Mouse (Mus musculus): Measurements from ENCODE around the gene Fzr1. TPM values are rescaled to one million over a fixed set of nuclear protein-coding genes. Genes with fewer than 3 reads are reported as not detected.

Gene Fzr1
- polyA plus RNA-seq, 1 experiment from 2014 or later = 139 TPM

- DNase-seq (ENCODE audit: extremely low spot score, low spot score) = no peak
- H3K9me3 ChIP-seq = no peaks in the 10 kb centered on the region
- peaks cover 34% of the 10 kb centered on the region for H3K4me1 ChIP-seq
- peaks cover 17% of the 10 kb centered on the region for H3K36me3 ChIP-seq (replicated peaks)
- H3K27ac ChIP-seq = peak overlapping the region; percentile 98
- H3K4me3 ChIP-seq = peak overlapping the region; percentile 92; the same call in 1 of the 2 replicates
- H3K27me3 ChIP-seq (ENCODE audit: poor library complexity, severe bottlenecking) = no peaks in the 10 kb centered on the region
- 93% methylated on average over 6 of the region's 6 CpGs for WGBS
Measured at GRCm38 (mm10) chr10:81379809-81380378, 1.6 kb upstream of the Fzr1 start.

GRCm38 (mm10) chr10:81379183-81379553, 852 bp upstream of the Fzr1 start:
- H3K27ac ChIP-seq = peak overlapping the region; percentile 98
- no peaks in the 10 kb centered on the region for H3K27me3 ChIP-seq (ENCODE audit: poor library complexity, severe bottlenecking)
- WGBS = 60% methylated on average over 3 of the region's 3 CpGs
- peaks cover 24% of the 10 kb centered on the region for H3K36me3 ChIP-seq (replicated peaks)
- peak overlapping the region; percentile 92 for H3K4me3 ChIP-seq
- no peaks in the 10 kb centered on the region for H3K9me3 ChIP-seq
- no peak for DNase-seq (ENCODE audit: extremely low spot score, low spot score)
- H3K4me1 ChIP-seq = peaks cover 30% of the 10 kb centered on the region

- peak; percentile 100 for DNase-seq (ENCODE audit: extremely low spot score, low spot score)
- peak overlapping the region; percentile 92 for H3K4me3 ChIP-seq
- under 1% methylated on average over 46 of the region's 46 CpGs for WGBS
- no peaks in the 10 kb centered on the region for H3K9me3 ChIP-seq
- H3K36me3 ChIP-seq (replicated peaks) = peaks cover 29% of the 10 kb centered on the region
- peaks cover 30% of the 10 kb centered on the region for H3K4me1 ChIP-seq
- H3K27me3 ChIP-seq (ENCODE audit: poor library complexity, severe bottlenecking) = no peaks in the 10 kb centered on the region
- peak overlapping the region; percentile 98 for H3K27ac ChIP-seq
Measured at GRCm38 (mm10) chr10:81378553-81379182, 352 bp upstream of the Fzr1 start.

- H3K9me3 ChIP-seq = no peaks in the 10 kb centered on the region
- no peaks in the 10 kb centered on the region for H3K27me3 ChIP-seq (ENCODE audit: poor library complexity, severe bottlenecking)
- peak overlapping the region; percentile 92 for H3K4me3 ChIP-seq
- H3K36me3 ChIP-seq (replicated peaks) = peaks cover 43% of the 10 kb centered on the region
- H3K27ac ChIP-seq = peak overlapping the region; percentile 98
- 67% methylated on average over 2 of the region's 2 CpGs for WGBS
- no peak for DNase-seq (ENCODE audit: extremely low spot score, low spot score)
- H3K4me1 ChIP-seq = peaks cover 39% of the 10 kb centered on the region
Measured at GRCm38 (mm10) chr10:81377362-81377664, 1.0 kb downstream of the Fzr1 start.

- H3K27ac ChIP-seq = peak overlapping the region; percentile 98
- peaks cover 39% of the 10 kb centered on the region for H3K4me1 ChIP-seq
- H3K27me3 ChIP-seq (ENCODE audit: poor library complexity, severe bottlenecking) = no peaks in the 10 kb centered on the region
- H3K4me3 ChIP-seq = peak overlapping the region; percentile 92
- H3K36me3 ChIP-seq (replicated peaks) = peaks cover 48% of the 10 kb centered on the region
- no peaks in the 10 kb centered on the region for H3K9me3 ChIP-seq
- DNase-seq (ENCODE audit: extremely low spot score, low spot score) = no peak
- WGBS = 41% methylated on average over 6 of the region's 6 CpGs
Measured at GRCm38 (mm10) chr10:81376561-81377361, 1.6 kb downstream of the Fzr1 start.

- Histone ChIP-seq H3K4me3 (no peak overlapping the region), H3K36me3 (replicated peaks) (peaks cover 63% of the 10 kb centered on the region), H3K27me3 (ENCODE audit: poor library complexity, severe bottlenecking) (no peaks in the 10 kb centered on the region), H3K27ac (no peak overlapping the region), H3K9me3 (no peaks in the 10 kb centered on the region), H3K4me1 (peaks cover 39% of the 10 kb centered on the region)
- DNase-seq (ENCODE audit: extremely low spot score, low spot score) = no peak
- WGBS = 96% methylated on average over 10 of the region's 10 CpGs
Measured at GRCm38 (mm10) chr10:81375322-81375721, 3.0 kb downstream of the Fzr1 start.

GRCm38 (mm10) chr10:81367207-81367495, 11.2 kb downstream of the Fzr1 start:
- Histone ChIP-seq H3K4me3 (no peak overlapping the region), H3K27ac (no peak overlapping the region), H3K36me3 (replicated peaks) (peaks cover 70% of the 10 kb centered on the region), H3K4me1 (peaks cover 62% of the 10 kb centered on the region), H3K9me3 (no peaks in the 10 kb centered on the region), H3K27me3 (ENCODE audit: poor library complexity, severe bottlenecking) (peaks cover 30% of the 10 kb centered on the region)
- 90% methylated on average over 6 of the region's 6 CpGs for WGBS
- DNase-seq (ENCODE audit: extremely low spot score, low spot score) = no peak

GRCm38 (mm10) chr10:81366477-81367206, 11.7 kb downstream of the Fzr1 start:
- 0 out of 2 replicates have a peak overlapping the region, but pooled peaks have one; percentile 49 for H3K4me3 ChIP-seq
- no peaks in the 10 kb centered on the region for H3K9me3 ChIP-seq
- peaks cover 70% of the 10 kb centered on the region for H3K36me3 ChIP-seq (replicated peaks)
- H3K27ac ChIP-seq = peak overlapping the region; percentile 60
- H3K4me1 ChIP-seq = peaks cover 67% of the 10 kb centered on the region
- peaks cover 35% of the 10 kb centered on the region for H3K27me3 ChIP-seq (ENCODE audit: poor library complexity, severe bottlenecking)
- WGBS = 86% methylated on average over 6 of the region's 6 CpGs
- DNase-seq (ENCODE audit: extremely low spot score, low spot score) = no peak

- Histone ChIP-seq H3K27me3 (ENCODE audit: poor library complexity, severe bottlenecking) (peaks cover 40% of the 10 kb centered on the region), H3K9me3 (no peaks in the 10 kb centered on the region), H3K4me1 (peaks cover 75% of the 10 kb centered on the region), H3K27ac (peak within 1 kb of the TSS; percentile 60), H3K4me3 (peak within 1 kb of the TSS; percentile 49), H3K36me3 (replicated peaks) (peaks cover 68% of the 10 kb centered on the region)
- peak; percentile 74 for DNase-seq (ENCODE audit: extremely low spot score, low spot score)
- WGBS = 18% methylated on average over 12 of the region's 12 CpGs
Measured at GRCm38 (mm10) chr10:81365672-81366476, 12.4 kb downstream of the Fzr1 start, which contains the start of gene 4930404N11Rik. Gene 4930404N11Rik, minus strand, starts transcription at chr10:81365816.

- H3K9me3 ChIP-seq = no peaks in the 10 kb centered on the region
- 37% methylated on average over 4 of the region's 4 CpGs for WGBS
- peak overlapping the region; percentile 49 for H3K4me3 ChIP-seq
- peaks cover 40% of the 10 kb centered on the region for H3K27me3 ChIP-seq (ENCODE audit: poor library complexity, severe bottlenecking)
- peak overlapping the region; percentile 60 for H3K27ac ChIP-seq
- peaks cover 60% of the 10 kb centered on the region for H3K36me3 ChIP-seq (replicated peaks)
- H3K4me1 ChIP-seq = peaks cover 82% of the 10 kb centered on the region
- no peak for DNase-seq (ENCODE audit: extremely low spot score, low spot score)
Measured at GRCm38 (mm10) chr10:81365073-81365472, 13.2 kb downstream of the Fzr1 start.

GRCm38 (mm10) chr10:81364666-81365065, 13.7 kb downstream of the Fzr1 start:
- 11% methylated on average over 28 of the region's 28 CpGs for WGBS
- peak; percentile 46 for DNase-seq (ENCODE audit: extremely low spot score, low spot score)
- Histone ChIP-seq H3K36me3 (replicated peaks) (peaks cover 59% of the 10 kb centered on the region), H3K27me3 (ENCODE audit: poor library complexity, severe bottlenecking) (peaks cover 44% of the 10 kb centered on the region), H3K4me1 (peaks cover 86% of the 10 kb centered on the region), H3K4me3 (peak overlapping the region; percentile 49), H3K27ac (peak overlapping the region; percentile 54), H3K9me3 (no peaks in the 10 kb centered on the region)

All from forebrain, embryonic 10.5 days (tissue).